Mouse (Mus musculus): ENCODE results near the gene Nmnat3. TPM values are rescaled to one million over a fixed set of nuclear protein-coding genes. Genes with fewer than 3 reads are reported as not detected.

The Nmnat3 gene
- polyA plus RNA-seq, 1 experiment: 7.1 TPM

- H3K36me3 ChIP-seq (ENCODE audit: control insufficient read depth, insufficient read depth, low read length): no peaks in the 10 kb centered on the region
Observed at GRCm38 (mm10) chr9:98296383-98297201, 9.4 kb downstream of the Nmnat3 start.

GRCm38 (mm10) chr9:98297234-98297936 is 10.2 kb downstream of the Nmnat3 start:
- peak overlapping the region; percentile 95; the same call in 1 of the 2 replicates for H3K27ac ChIP-seq (ENCODE audit: insufficient read depth, low read length)
- WGBS: 3% methylated on average over 12 of the region's 12 CpGs
- peak overlapping the region; percentile 93 for H3K4me3 ChIP-seq (ENCODE audit: extremely low read depth, insufficient read depth, insufficient read length)
- no peaks in the 10 kb centered on the region for H3K27me3 ChIP-seq (ENCODE audit: control insufficient read depth, insufficient read depth, low read length)
- no peak for DNase-seq (ENCODE audit: low read depth in 1 of 2, low spot score in 2 of 2)
- TF ChIP-seq CTCF (IDR thresholded peaks at IDR 0.05; ENCODE audit: extremely low read depth, insufficient read depth, insufficient read length, insufficient replicate concordance): no peak
- no peak for TF ChIP-seq POLR2A (IDR thresholded peaks at IDR 0.05; ENCODE audit: low read depth, low read length)
- H3K4me1 ChIP-seq (ENCODE audit: control insufficient read depth, insufficient read depth, insufficient read length): peaks cover 2% of the 10 kb centered on the region; the same call in 1 of the 2 replicates
- no peaks in the 10 kb centered on the region for H3K36me3 ChIP-seq (ENCODE audit: control insufficient read depth, insufficient read depth, low read length)

More at GRCm38 (mm10) chr9:98296383-98297201, 9.4 kb downstream of the Nmnat3 start:
- peak overlapping the region; percentile 93 for H3K4me3 ChIP-seq (ENCODE audit: extremely low read depth, insufficient read depth, insufficient read length)
- no peaks in the 10 kb centered on the region for H3K27me3 ChIP-seq (ENCODE audit: control insufficient read depth, insufficient read depth, low read length)
- H3K4me1 ChIP-seq (ENCODE audit: control insufficient read depth, insufficient read depth, insufficient read length): peaks cover 2% of the 10 kb centered on the region; the same call in 1 of the 2 replicates
- under 1% methylated on average over 56 of the region's 56 CpGs for WGBS
- no peak for TF ChIP-seq CTCF (IDR thresholded peaks at IDR 0.05; ENCODE audit: extremely low read depth, insufficient read depth, insufficient read length, insufficient replicate concordance)
- TF ChIP-seq POLR2A (IDR thresholded peaks at IDR 0.05; ENCODE audit: low read depth, low read length): peak; percentile 46
- H3K27ac ChIP-seq (ENCODE audit: insufficient read depth, low read length): peak overlapping the region; percentile 95
- DNase-seq (ENCODE audit: low read depth in 1 of 2, low spot score in 2 of 2): peak; percentile 88 to 89

- H3K4me3 ChIP-seq (ENCODE audit: extremely low read depth, insufficient read depth, insufficient read length): no peak overlapping the region; the same call in 1 of the 2 replicates
- DNase-seq (ENCODE audit: low read depth in 1 of 2, low spot score in 2 of 2): no peak
- 45% methylated on average over 6 of the region's 6 CpGs for WGBS
- H3K27me3 ChIP-seq (ENCODE audit: control insufficient read depth, insufficient read depth, low read length): no peaks in the 10 kb centered on the region
- H3K36me3 ChIP-seq (ENCODE audit: control insufficient read depth, insufficient read depth, low read length): no peaks in the 10 kb centered on the region
- TF ChIP-seq CTCF (IDR thresholded peaks at IDR 0.05; ENCODE audit: extremely low read depth, insufficient read depth, insufficient read length, insufficient replicate concordance): no peak
- TF ChIP-seq POLR2A (IDR thresholded peaks at IDR 0.05; ENCODE audit: low read depth, low read length): no peak
- H3K27ac ChIP-seq (ENCODE audit: insufficient read depth, low read length): peak overlapping the region; percentile 36; the same call in 1 of the 2 replicates
- H3K4me1 ChIP-seq (ENCODE audit: control insufficient read depth, insufficient read depth, insufficient read length): peaks cover 2% of the 10 kb centered on the region; the same call in 1 of the 2 replicates
Observed at GRCm38 (mm10) chr9:98297937-98298595, 10.8 kb downstream of the Nmnat3 start.

GRCm38 (mm10) chr9:98298761-98299160 is 11.5 kb downstream of the Nmnat3 start:
- no peak for TF ChIP-seq POLR2A (IDR thresholded peaks at IDR 0.05; ENCODE audit: low read depth, low read length)
- TF ChIP-seq CTCF (IDR thresholded peaks at IDR 0.05; ENCODE audit: extremely low read depth, insufficient read depth, insufficient read length, insufficient replicate concordance): no peak
- H3K4me3 ChIP-seq (ENCODE audit: extremely low read depth, insufficient read depth, insufficient read length): no peak overlapping the region
- DNase-seq (ENCODE audit: low read depth in 1 of 2, low spot score in 2 of 2): no peak
- H3K27me3 ChIP-seq (ENCODE audit: control insufficient read depth, insufficient read depth, low read length): no peaks in the 10 kb centered on the region
- H3K27ac ChIP-seq (ENCODE audit: insufficient read depth, low read length): 0 out of 2 replicates have a peak overlapping the region, but pooled peaks have one; percentile 14
- H3K4me1 ChIP-seq (ENCODE audit: control insufficient read depth, insufficient read depth, insufficient read length): peaks cover 2% of the 10 kb centered on the region; the same call in 1 of the 2 replicates
- WGBS: 14% methylated on average over 3 of the region's 3 CpGs
- H3K36me3 ChIP-seq (ENCODE audit: control insufficient read depth, insufficient read depth, low read length): no peaks in the 10 kb centered on the region

GRCm38 (mm10) chr9:98299235-98299634 is 12.0 kb downstream of the Nmnat3 start:
- H3K27ac ChIP-seq (ENCODE audit: insufficient read depth, low read length): 0 out of 2 replicates have a peak overlapping the region, but pooled peaks have one; percentile 14

GRCm38 (mm10) chr9:98300582-98300981 is 13.3 kb downstream of the Nmnat3 start:
- no peak overlapping the region for H3K27ac ChIP-seq (ENCODE audit: insufficient read depth, low read length)
- H3K27me3 ChIP-seq (ENCODE audit: control insufficient read depth, insufficient read depth, low read length): no peaks in the 10 kb centered on the region
- peaks cover 2% of the 10 kb centered on the region; the same call in 1 of the 2 replicates for H3K4me1 ChIP-seq (ENCODE audit: control insufficient read depth, insufficient read depth, insufficient read length)
- TF ChIP-seq CTCF (IDR thresholded peaks at IDR 0.05; ENCODE audit: extremely low read depth, insufficient read depth, insufficient read length, insufficient replicate concordance) (no peak), POLR2A (IDR thresholded peaks at IDR 0.05; ENCODE audit: low read depth, low read length) (no peak)
- DNase-seq (ENCODE audit: low read depth in 1 of 2, low spot score in 2 of 2): no peak
- WGBS: 94% methylated on average over 7 of the region's 7 CpGs
- no peaks in the 10 kb centered on the region for H3K36me3 ChIP-seq (ENCODE audit: control insufficient read depth, insufficient read depth, low read length)
- H3K4me3 ChIP-seq (ENCODE audit: extremely low read depth, insufficient read depth, insufficient read length): no peak overlapping the region

More at GRCm38 (mm10) chr9:98299235-98299634, 12.0 kb downstream of the Nmnat3 start:
- no peak for DNase-seq (ENCODE audit: low read depth in 1 of 2, low spot score in 2 of 2)
- H3K36me3 ChIP-seq (ENCODE audit: control insufficient read depth, insufficient read depth, low read length): no peaks in the 10 kb centered on the region
- H3K27me3 ChIP-seq (ENCODE audit: control insufficient read depth, insufficient read depth, low read length): no peaks in the 10 kb centered on the region
- 87% methylated on average over 7 of the region's 7 CpGs for WGBS
- TF ChIP-seq POLR2A (IDR thresholded peaks at IDR 0.05; ENCODE audit: low read depth, low read length) (no peak), CTCF (IDR thresholded peaks at IDR 0.05; ENCODE audit: extremely low read depth, insufficient read depth, insufficient read length, insufficient replicate concordance) (no peak)
- H3K4me1 ChIP-seq (ENCODE audit: control insufficient read depth, insufficient read depth, insufficient read length): peaks cover 2% of the 10 kb centered on the region; the same call in 1 of the 2 replicates
- H3K4me3 ChIP-seq (ENCODE audit: extremely low read depth, insufficient read depth, insufficient read length): no peak overlapping the region

All from spleen, adult 2 months (tissue).